Mouse (Mus musculus) cerebellum, adult 2 months (tissue): ENCODE measurements around the gene Slc6a6. TPM values are rescaled to one million over a fixed set of nuclear protein-coding genes. Genes with fewer than 3 reads are reported as not detected.
A peak's percentile ranks its signal among the peaks of the same experiment; 100 is the strongest.

Experiments
- DNase-seq, 2 experiments: peaks; one replicate each; pipeline ENCODE4 v3.0.0; 2021
- H3K27ac ChIP-seq: fragments of 200-500 bp; 2 replicates; pipeline ENCODE4 v1.5.1; 2012; ENCODE audit warnings: low read length, control low read depth, inconsistent platforms; ENCODE audit not compliant: insufficient read depth
- H3K27me3 ChIP-seq: fragments of 200-500 bp; 2 replicates; pipeline ENCODE4 v1.6.1; 2012; ENCODE audit warnings: inconsistent platforms, mild to moderate bottlenecking, low read length, moderate library complexity; ENCODE audit not compliant: control insufficient read depth, insufficient read depth
- H3K4me1 ChIP-seq: fragments of 200-500 bp; 2 replicates; pipeline ENCODE4 v1.6.1; 2011; ENCODE audit warnings: low read length; ENCODE audit not compliant: control insufficient read depth, insufficient read depth
- H3K4me3 ChIP-seq: fragments of 200-500 bp; replicated peaks from 2 replicates; pipeline ENCODE3; 2011; ENCODE audit warnings: mild to moderate bottlenecking, low read depth, low read length, control low read depth; ENCODE audit not compliant: insufficient read depth
- CTCF ChIP-seq: fragments of 200-500 bp; IDR thresholded peaks from 2 replicates; pipeline ENCODE4 v1.5.1; 2011; ENCODE audit warnings: low read depth, mild to moderate bottlenecking, control low read depth, low read length, moderate library complexity, borderline replicate concordance; ENCODE audit not compliant: insufficient read depth
- POLR2A ChIP-seq: fragments of 200-500 bp; IDR thresholded peaks from 2 replicates; pipeline ENCODE4 v1.6.1; 2011; ENCODE audit warnings: low read length, control low read depth, borderline replicate concordance; ENCODE audit not compliant: insufficient read depth
- WGBS: fragments of 180-500 bp; shearing (Covaris S2); methylation state at CpG from one replicate; pipeline ENCODE4 v1.1.7; 2018; 5-methylcytosine and 5-hydroxymethylcytosine counted together
- polyA plus RNA-seq: library from polyadenylated mRNA; depleted of rRNA; stranded (reverse); fragments of >200 nt; gene quantifications from 2 replicates; pipeline ENCODE4 v1.2.3, GENCODE M21; 2012

Gene Slc6a6
- polyA plus RNA-seq, 1 experiment, result 79.3 TPM

DNA sequence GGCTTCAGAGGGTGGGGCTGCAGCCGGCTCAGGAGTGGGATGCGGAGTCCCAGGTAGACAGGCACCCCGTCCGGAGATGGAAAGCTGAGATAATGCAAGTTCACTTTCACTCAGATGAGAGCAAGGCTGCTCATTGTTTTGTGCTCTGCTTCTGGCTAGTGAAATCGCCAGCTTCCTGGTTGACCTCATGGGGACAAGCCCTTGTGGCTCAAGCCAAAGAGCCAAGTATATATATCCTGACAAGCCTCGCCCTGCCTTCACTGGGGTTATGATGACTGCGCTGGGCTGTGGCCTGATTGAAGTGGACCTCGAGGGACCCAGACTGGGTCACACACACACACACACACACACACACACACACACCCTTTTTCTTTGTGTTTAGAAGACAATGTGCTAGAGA, 31.2 kb downstream of the Slc6a6 start:
- WGBS, result 83% methylated on average over 8 of the region's 8 CpGs
- H3K27me3 ChIP-seq, result no peaks in the 10 kb centered on the region
- TF ChIP-seq POLR2A (no peak), CTCF (no peak)
- no peak for DNase-seq
- no peak overlapping the region for H3K27ac ChIP-seq
- peaks cover 18% of the 10 kb centered on the region for H3K4me1 ChIP-seq
- H3K4me3 ChIP-seq, result no peak overlapping the region

DNA sequence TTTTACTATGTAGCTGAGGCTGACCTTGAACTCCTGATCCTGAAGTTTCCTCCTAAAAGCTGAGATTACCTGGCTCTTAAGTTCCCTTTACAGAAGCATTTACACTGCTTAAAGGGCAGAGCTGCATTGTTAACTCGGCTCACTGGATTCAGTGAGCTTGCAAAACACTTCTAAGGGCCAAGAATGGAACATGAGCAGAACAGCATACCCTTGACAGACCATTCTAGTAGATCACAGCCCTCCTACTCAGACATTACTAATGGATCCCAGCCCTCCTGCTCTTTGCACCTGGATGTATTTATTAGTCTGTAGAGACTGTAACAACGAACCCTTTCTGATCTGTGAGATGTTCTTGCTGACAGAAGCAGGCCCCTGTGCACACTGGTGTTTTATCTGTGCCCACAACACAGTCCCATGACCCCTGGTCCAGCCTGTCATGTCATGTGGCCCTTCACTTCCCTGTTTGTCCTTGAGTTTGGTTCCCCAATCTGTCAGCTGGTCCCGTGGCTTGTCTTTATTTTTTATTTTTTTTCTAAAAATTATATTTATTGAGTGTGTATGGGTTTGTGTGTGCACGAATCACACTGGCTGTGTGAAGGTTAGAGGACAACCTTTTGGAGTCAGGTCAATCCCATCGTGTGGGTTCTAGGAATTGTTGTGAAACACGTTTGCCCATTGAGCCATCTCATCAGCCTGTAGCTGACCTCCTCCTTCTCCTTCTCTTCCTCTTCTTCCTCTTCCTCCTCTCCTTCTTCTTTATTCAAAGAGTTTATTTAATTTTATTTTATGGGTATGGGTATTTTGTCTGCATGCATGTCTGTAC, 32.3 kb downstream of the Slc6a6 start:
- no peak overlapping the region for H3K4me3 ChIP-seq
- H3K27me3 ChIP-seq, result no peaks in the 10 kb centered on the region
- peaks cover 24% of the 10 kb centered on the region for H3K4me1 ChIP-seq
- DNase-seq, result no peak
- no peak for TF ChIP-seq POLR2A
- no peak for TF ChIP-seq CTCF
- no peak overlapping the region for H3K27ac ChIP-seq
- WGBS, result 88% methylated on average over 6 of the region's 6 CpGs

DNA sequence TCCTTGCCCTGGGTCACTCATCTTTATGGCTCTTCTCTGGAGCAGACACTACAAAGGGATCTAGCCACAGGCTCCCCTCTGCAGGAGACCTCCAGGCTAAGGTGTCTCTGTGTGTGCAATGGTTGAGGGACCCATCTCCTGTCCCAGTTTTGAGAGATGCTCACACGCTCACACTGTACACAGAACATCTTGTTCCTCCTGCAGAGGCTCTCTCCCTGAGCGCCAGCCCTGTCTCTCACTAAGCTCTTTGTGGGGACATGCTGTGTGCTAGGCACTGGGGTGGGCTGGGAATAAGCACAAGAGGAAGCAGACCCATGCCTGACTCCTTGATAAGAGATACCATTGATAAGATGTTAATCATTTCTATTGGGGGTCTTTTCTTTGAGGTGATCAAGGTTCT, 34.2 kb downstream of the Slc6a6 start:
- peaks cover 19% of the 10 kb centered on the region for H3K4me1 ChIP-seq
- no peak for TF ChIP-seq POLR2A
- TF ChIP-seq CTCF, result no peak

DNA sequence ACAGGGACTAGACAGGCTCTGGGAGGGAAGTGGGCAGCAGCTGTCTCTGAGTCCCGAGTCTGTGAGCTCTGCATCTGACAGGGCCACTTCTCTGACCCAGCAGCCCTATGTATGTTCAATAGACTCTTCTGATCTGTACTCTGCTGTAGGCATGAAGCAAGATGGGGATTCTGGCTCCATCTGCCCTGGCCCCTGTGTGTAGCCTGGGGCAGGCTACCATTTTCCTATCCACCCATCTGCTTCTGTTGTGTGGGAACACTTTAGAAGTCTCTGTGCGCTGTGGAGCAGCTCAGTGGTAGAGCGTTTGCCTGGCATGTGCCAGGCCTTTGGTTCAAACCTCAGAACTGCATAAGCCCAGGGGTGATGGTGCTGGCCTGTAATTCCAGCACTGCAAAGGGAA, 34.8 kb downstream of the Slc6a6 start:
- 76% methylated on average over 3 of the region's 3 CpGs for WGBS
- H3K27me3 ChIP-seq, result no peaks in the 10 kb centered on the region
- peaks cover 18% of the 10 kb centered on the region for H3K4me1 ChIP-seq
- TF ChIP-seq POLR2A, result no peak
- TF ChIP-seq CTCF, result no peak
- no peak overlapping the region for H3K4me3 ChIP-seq
- no peak for DNase-seq
- no peak overlapping the region for H3K27ac ChIP-seq

More for the DNA sequence above, 34.2 kb downstream of the Slc6a6 start:
- H3K27me3 ChIP-seq, result no peaks in the 10 kb centered on the region
- no peak overlapping the region for H3K4me3 ChIP-seq
- DNase-seq, result no peak
- H3K27ac ChIP-seq, result no peak overlapping the region
- WGBS, result 93% methylated on average over 2 of the region's 2 CpGs

DNA sequence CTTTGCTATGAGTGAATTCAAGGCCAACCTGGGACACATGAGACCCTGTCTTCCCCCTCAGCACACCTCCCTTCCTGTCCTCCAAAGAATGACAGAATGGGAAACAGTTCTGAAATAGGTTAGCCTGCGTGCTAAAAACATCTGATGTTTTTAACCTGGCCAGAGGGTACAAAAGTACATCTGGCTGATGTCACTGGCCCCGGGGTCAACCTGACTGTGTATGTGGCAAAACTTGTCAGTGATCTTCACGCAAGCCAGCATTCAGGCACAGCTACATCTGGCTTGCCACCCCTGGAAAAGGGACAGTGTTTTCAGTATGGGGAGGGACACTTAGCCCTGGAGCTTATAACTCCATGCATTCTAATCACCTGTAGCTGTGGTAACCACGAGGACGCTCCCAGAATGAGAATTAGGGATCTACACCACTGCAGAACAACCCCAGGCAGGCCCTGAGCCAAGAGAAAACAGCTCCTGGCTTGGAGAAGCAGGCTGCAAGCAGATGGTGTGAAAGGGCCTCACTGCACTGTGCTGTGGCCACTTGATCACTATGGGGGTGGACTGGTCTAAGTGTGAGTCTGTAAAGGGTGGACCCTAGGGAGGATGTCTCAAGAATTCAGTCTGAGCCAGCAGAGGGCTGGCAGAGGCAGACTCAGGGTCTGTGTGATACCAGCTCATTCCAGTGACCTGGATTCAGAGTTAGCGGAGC, 35.3 kb downstream of the Slc6a6 start:
- H3K27me3 ChIP-seq, result no peaks in the 10 kb centered on the region
- no peak overlapping the region for H3K4me3 ChIP-seq
- WGBS, result 51% methylated on average over 6 of the region's 6 CpGs
- DNase-seq, result peak; percentile 49 to 66
- no peak for TF ChIP-seq POLR2A
- H3K4me1 ChIP-seq, result peaks cover 18% of the 10 kb centered on the region
- H3K27ac ChIP-seq, result peak overlapping the region; percentile 31; the same call in 1 of the 2 replicates

DNA sequence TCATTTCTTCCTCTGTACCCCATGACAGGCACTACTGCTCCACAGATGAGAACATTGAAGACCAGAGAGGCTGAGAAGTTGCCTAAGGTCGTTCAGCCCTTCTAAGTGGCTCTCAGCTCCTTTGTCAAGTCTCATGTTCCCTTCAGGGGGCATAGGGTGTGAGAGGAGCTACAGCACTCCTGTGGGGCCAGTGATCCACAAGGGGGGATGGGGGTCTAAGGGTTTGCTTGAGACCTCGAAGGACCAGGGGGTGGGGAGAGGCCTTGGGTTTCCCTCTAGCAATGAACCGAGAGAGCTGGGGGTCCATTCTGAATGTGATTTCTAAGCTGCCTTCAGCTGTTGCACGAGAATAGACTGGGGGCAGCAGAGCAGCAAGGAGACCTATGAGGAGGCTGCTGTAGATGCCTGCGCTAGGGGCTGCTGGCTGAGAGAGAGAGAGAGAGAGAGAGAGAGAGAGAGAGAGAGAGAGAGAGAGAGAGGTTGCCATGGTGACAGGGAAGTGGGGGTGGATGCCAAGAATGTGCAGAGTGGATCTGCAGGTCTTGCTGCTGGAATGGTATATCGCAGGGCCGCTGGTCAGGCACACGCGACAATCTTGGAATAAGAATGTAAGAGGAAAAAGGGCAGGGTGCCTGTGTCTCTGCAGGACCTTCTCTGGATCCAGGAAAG, 36.1 kb downstream of the Slc6a6 start:
- no peaks in the 10 kb centered on the region for H3K27me3 ChIP-seq
- no peak for DNase-seq
- H3K4me1 ChIP-seq, result peaks cover 18% of the 10 kb centered on the region
- 66% methylated on average over 9 of the region's 9 CpGs for WGBS
- TF ChIP-seq POLR2A (no peak), CTCF (no peak)
- H3K27ac ChIP-seq, result no peak overlapping the region
- no peak overlapping the region for H3K4me3 ChIP-seq

DNA sequence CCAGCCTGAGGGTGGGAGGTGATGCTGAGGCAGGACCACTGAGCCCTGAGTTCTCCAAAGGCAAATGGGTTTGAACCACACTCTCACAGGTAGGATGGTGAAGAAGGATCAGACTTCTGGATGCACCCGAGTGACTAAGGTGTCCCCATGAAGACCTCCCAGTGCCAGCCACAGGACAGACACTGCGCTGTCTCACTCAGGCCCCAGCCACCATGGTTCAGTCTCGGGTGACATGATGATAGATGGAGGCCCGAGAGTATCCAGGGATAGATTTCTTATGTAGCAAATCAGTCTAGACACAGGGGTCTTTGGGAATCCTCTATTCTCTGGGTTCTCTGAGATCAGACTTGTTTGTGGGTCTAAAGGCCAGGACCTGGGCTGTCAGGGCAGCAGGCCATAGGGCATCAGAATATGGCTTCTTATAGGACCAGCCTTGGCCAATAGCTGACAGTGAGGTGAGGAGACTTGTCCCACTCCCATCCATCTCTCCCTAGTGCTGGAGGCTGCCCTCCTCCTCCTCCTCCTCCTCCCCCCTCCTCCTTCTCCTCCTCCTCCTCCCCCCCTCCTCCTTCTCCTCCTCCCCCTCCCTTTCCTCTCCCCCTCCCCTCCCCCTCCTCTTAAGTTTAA, 36.8 kb downstream of the Slc6a6 start:
- H3K27ac ChIP-seq, result no peak overlapping the region
- no peak overlapping the region for H3K4me3 ChIP-seq
- no peak for DNase-seq
- H3K4me1 ChIP-seq, result peaks cover 18% of the 10 kb centered on the region
- WGBS, result 88% methylated on average over 4 of the region's 4 CpGs
- no peaks in the 10 kb centered on the region for H3K27me3 ChIP-seq
- TF ChIP-seq POLR2A (no peak), CTCF (no peak)

DNA sequence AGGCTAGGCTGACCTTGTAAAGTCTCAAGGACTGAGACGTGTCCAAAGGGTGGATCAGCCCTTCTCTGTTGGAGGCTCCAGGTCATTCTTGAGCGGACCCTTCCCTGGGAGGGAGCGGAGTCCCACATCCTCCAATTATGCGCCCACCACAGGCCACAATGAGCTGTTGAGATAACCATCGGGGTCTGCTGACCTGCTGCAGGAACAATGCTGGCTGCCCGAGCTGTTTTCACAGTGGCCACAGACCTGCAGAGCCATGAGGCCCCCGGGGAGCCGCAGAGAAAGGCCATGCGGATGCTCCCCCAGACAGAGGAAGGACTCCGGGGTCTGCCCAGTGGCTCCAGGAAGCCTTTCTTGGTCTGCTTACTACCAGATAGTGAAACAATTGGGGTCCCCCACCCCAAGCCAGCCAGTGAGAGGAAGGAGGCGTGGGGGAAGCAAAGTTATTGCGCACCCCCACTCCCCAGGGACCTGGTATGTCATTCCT, 37.4 kb downstream of the Slc6a6 start:
- H3K27ac ChIP-seq, result no peak overlapping the region

More for the DNA sequence above, 37.4 kb downstream of the Slc6a6 start:
- Histone ChIP-seq H3K4me3 (no peak overlapping the region), H3K27me3 (no peaks in the 10 kb centered on the region), H3K4me1 (peaks cover 18% of the 10 kb centered on the region)
- TF ChIP-seq POLR2A (no peak), CTCF (no peak)
- WGBS, result 82% methylated on average over 12 of the region's 12 CpGs
- no peak for DNase-seq
